Comparison of ENCODE assay signal across 30 mouse cellular contexts in the genomic region with DNA sequence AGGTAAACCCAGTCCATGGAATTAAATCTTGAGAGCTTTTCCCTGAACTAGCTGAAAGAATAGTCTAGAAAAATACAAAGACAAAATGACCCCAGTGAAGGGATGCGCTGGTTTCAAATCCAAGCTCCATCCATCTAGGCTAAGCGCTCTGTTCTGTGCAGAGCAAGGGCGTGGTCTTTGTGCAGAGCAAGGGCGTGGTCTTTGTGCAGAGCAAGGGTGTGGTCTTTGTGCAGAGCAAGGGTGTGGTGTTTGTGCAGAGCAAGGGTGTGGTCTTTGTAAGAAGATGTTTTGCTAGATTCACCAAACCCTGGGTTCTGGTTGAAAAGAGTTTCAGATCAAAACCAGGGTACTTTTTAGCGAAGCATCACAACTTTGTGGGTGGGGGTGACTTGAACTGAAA.
DNase-seq lines count a peak whose midpoint lies in the region; ATAC-seq and TF ChIP-seq lines count a peak whose summit lies in the region.
"Had no signal": no experiment of that assay in that cellular context is flagged by ENCODE, and none has a peak within 500 bp of the region (broad histone marks: within the 10 kb centered on the region; RNA-seq: fewer than 3 reads in every experiment).

No protein-coding gene starts in this region.

- no peaks in the 10 kb centered on the region for H3K27me3 ChIP-seq in heart, embryonic 12.5 days (replicated peaks)
- no peaks in the 10 kb centered on the region for H3K27me3 ChIP-seq in heart, adult 2 months (ENCODE audit: control insufficient read depth, insufficient read depth, low read length)
- no peaks in the 10 kb centered on the region for H3K27me3 ChIP-seq in liver, embryonic 12.5 days (replicated peaks)
- H3K27me3 ChIP-seq in liver, postnatal 0 days (ENCODE audit: insufficient read depth, low read length): no peaks in the 10 kb centered on the region
- H3K27me3 ChIP-seq in forebrain, embryonic 15.5 days: no peaks in the 10 kb centered on the region
- H3K27me3 ChIP-seq: CH12.LX; embryonic facial prominence, embryonic 12.5 days; hindbrain, embryonic 13.5 days; midbrain, embryonic 15.5 days had no signal

- no peaks in the 10 kb centered on the region for H3K79me2 ChIP-seq in heart, adult 2 months (replicated peaks; ENCODE audit: control insufficient read depth, insufficient read depth, low read length)

- whole genome bisulfite sequencing in heart, embryonic 12.5 days: 87% methylated on average over 5 of the region's 5 CpGs
- WGBS in heart, adult 2 months: 97% methylated on average over 5 of the region's 5 CpGs
- 64% methylated on average over 5 of the region's 5 CpGs for WGBS in liver, embryonic 12.5 days (ENCODE audit: insufficient replicate concordance)
- WGBS in liver, postnatal 0 days (ENCODE audit: insufficient replicate concordance): 82% methylated on average over 5 of the region's 5 CpGs
- over 99% methylated on average over 5 of the region's 5 CpGs for WGBS in forebrain, embryonic 15.5 days

- intact Hi-C loops in heart, adult 2 months (cut with DNase I): loop anchor here (5.0 to 10.0 kb wide), 5 partner anchors 118 to 1142 kb away; partner anchors contain the start of gene Pbx1
- intact Hi-C loops in gastrocnemius, adult 2 months (cut with DNase I): loop anchor here (5.0 kb wide), 3 partner anchors 118 to 547 kb away; no protein-coding TSS in a partner anchor

- peaks cover 20% of the 10 kb centered on the region for H3K4me1 ChIP-seq in heart, embryonic 12.5 days (replicated peaks)
- H3K4me1 ChIP-seq in heart, adult 2 months (ENCODE audit: control insufficient read depth, insufficient read depth, low read length): peaks cover 6% of the 10 kb centered on the region; the same call in 1 of the 2 replicates
- H3K4me1 ChIP-seq in liver, embryonic 12.5 days: peaks cover 16% of the 10 kb centered on the region
- no peaks in the 10 kb centered on the region; the same call in 1 of the 2 replicates for H3K4me1 ChIP-seq in liver, postnatal 0 days (ENCODE audit: insufficient read depth)
- H3K4me1 ChIP-seq in forebrain, embryonic 15.5 days: peaks cover 24% of the 10 kb centered on the region

- TF ChIP-seq CTCF in heart, adult 2 months (IDR thresholded peaks at IDR 0.05): no peak
- no peak for TF ChIP-seq CTCF in liver, postnatal 0 days (IDR thresholded peaks at IDR 0.05; ENCODE audit: low read depth)
- no peak for TF ChIP-seq CTCF in gastrocnemius, adult 2 months (IDR thresholded peaks at IDR 0.05)

- TF ChIP-seq EP300 in heart, adult 2 months (IDR thresholded peaks at IDR 0.05; ENCODE audit: insufficient read depth, low read depth, low read length): no peak
- TF ChIP-seq EP300 in liver, postnatal 0 days (IDR thresholded peaks at IDR 0.05; ENCODE audit: low read depth): no peak

- ATAC-seq in heart, embryonic 12.5 days (ENCODE audit: insufficient number of reproducible peaks, low FRiP score): peak; percentile 80
- ATAC-seq in liver, embryonic 12.5 days: peak; percentile 75
- peak; percentile 25; the same call in 1 of the 2 replicates for ATAC-seq in liver, postnatal 0 days
- no peak for ATAC-seq in forebrain, embryonic 15.5 days (replicated peaks)
- ATAC-seq: forebrain, embryonic 14.5 days; intestine, embryonic 16.5 days; midbrain, embryonic 15.5 days had no signal

- no peak overlapping the region for H3K9ac ChIP-seq in heart, embryonic 12.5 days
- H3K9ac ChIP-seq in heart, adult 2 months (ENCODE audit: low read depth, low read length): no peak overlapping the region
- H3K9ac ChIP-seq in liver, embryonic 12.5 days: no peak overlapping the region
- H3K9ac ChIP-seq in liver, postnatal 0 days (replicated peaks): no peak overlapping the region
- H3K9ac ChIP-seq in forebrain, embryonic 15.5 days (replicated peaks): no peak overlapping the region
- H3K9ac ChIP-seq: embryonic facial prominence, embryonic 12.5 days; hindbrain, embryonic 13.5 days; midbrain, embryonic 15.5 days had no signal

- H3K4me2 ChIP-seq in heart, embryonic 12.5 days: no peak overlapping the region
- no peak overlapping the region for H3K4me2 ChIP-seq in liver, embryonic 12.5 days
- H3K4me2 ChIP-seq in liver, postnatal 0 days (ENCODE audit: low read depth, low read length): no peak overlapping the region
- no peak overlapping the region for H3K4me2 ChIP-seq in forebrain, embryonic 15.5 days (replicated peaks)
- H3K4me2 ChIP-seq: embryonic facial prominence, embryonic 12.5 days; hindbrain, embryonic 13.5 days; midbrain, embryonic 15.5 days had no signal

- H3K4me3 ChIP-seq in heart, embryonic 12.5 days: no peak overlapping the region
- no peak overlapping the region for H3K4me3 ChIP-seq in heart, adult 2 months
- H3K4me3 ChIP-seq in liver, embryonic 12.5 days: no peak overlapping the region
- no peak overlapping the region for H3K4me3 ChIP-seq in liver, postnatal 0 days (ENCODE audit: low read depth, low read length)
- no peak overlapping the region for H3K4me3 ChIP-seq in forebrain, embryonic 15.5 days
- H3K4me3 ChIP-seq in gastrocnemius, adult 2 months: no peak overlapping the region
- H3K4me3 ChIP-seq: embryonic facial prominence, embryonic 12.5 days; heart, embryonic 10.5 days; hindbrain, embryonic 13.5 days; midbrain, embryonic 15.5 days had no signal

- H3K36me3 ChIP-seq in heart, embryonic 12.5 days: peaks cover 25% of the 10 kb centered on the region
- no peaks in the 10 kb centered on the region for H3K36me3 ChIP-seq in heart, adult 2 months (ENCODE audit: control insufficient read depth, insufficient read depth, low read length)
- H3K36me3 ChIP-seq in liver, embryonic 12.5 days: peaks cover 4% of the 10 kb centered on the region; the same call in 1 of the 2 replicates
- H3K36me3 ChIP-seq in liver, postnatal 0 days (replicated peaks; ENCODE audit: insufficient read depth, low read length): 0 out of 2 replicates have a peak, but pooled peaks cover 6% of the 10 kb centered on the region
- peaks cover 16% of the 10 kb centered on the region for H3K36me3 ChIP-seq in forebrain, embryonic 15.5 days

- H3K9me3 ChIP-seq in heart, embryonic 12.5 days (replicated peaks): no peaks in the 10 kb centered on the region
- H3K9me3 ChIP-seq in liver, embryonic 12.5 days (replicated peaks): no peaks in the 10 kb centered on the region
- H3K9me3 ChIP-seq in liver, postnatal 0 days (ENCODE audit: low read length): no peaks in the 10 kb centered on the region
- no peaks in the 10 kb centered on the region for H3K9me3 ChIP-seq in forebrain, embryonic 15.5 days
- H3K9me3 ChIP-seq: embryonic facial prominence, embryonic 12.5 days; heart, embryonic 10.5 days; hindbrain, embryonic 13.5 days; midbrain, embryonic 15.5 days had no signal

- no peak for TF ChIP-seq POLR2A in heart, adult 2 months (IDR thresholded peaks at IDR 0.05; ENCODE audit: insufficient read depth, low read depth, low read length)

- no peak overlapping the region for H3K27ac ChIP-seq in heart, embryonic 12.5 days (ENCODE audit: poor library complexity, severe bottlenecking)
- no peak overlapping the region for H3K27ac ChIP-seq in heart, adult 2 months
- H3K27ac ChIP-seq in liver, embryonic 12.5 days: no peak overlapping the region
- no peak overlapping the region for H3K27ac ChIP-seq in liver, postnatal 0 days (ENCODE audit: low read depth)
- no peak overlapping the region for H3K27ac ChIP-seq in forebrain, embryonic 15.5 days (replicated peaks)
- no peak overlapping the region for H3K27ac ChIP-seq in gastrocnemius, adult 2 months
- H3K27ac ChIP-seq: embryonic facial prominence, embryonic 12.5 days; heart, embryonic 10.5 days; hindbrain, embryonic 13.5 days; midbrain, embryonic 15.5 days; stomach, postnatal 0 days had no signal

- no peak for DNase-seq in heart, adult 2 months
- no peak for DNase-seq in liver, postnatal 0 days
- no peak for DNase-seq in gastrocnemius, postnatal 4 days (ENCODE audit: low spot score in 2 of 2)
- DNase-seq in gastrocnemius, adult 2 months: no peak
- no peak for DNase-seq in thymus, postnatal 10 days (ENCODE audit: low spot score in 2 of 2)
- DNase-seq: adrenal gland, postnatal 10 days; cerebellum, adult 8-10 months; cerebellum, postnatal 36 days; embryo, embryonic 11 days; gastrocnemius, postnatal 10 days; heart, postnatal 36 days; kidney, adult 8-10 months; kidney, postnatal 10 days; layer of hippocampus, adult 9-11 months; lung, postnatal 36 days; right cerebral cortex, adult 18-20 months; spleen, adult 18-20 months; thymus, adult 18-20 months; thymus, postnatal 36 days had no signal
